Mouse (Mus musculus) CH12.LX (cell line): ENCODE measurements around the gene Kirrel3. TPM values are rescaled to one million over a fixed set of nuclear protein-coding genes. Genes with fewer than 3 reads are reported as not detected.

Experiments
- DNase-seq: peaks from one replicate; pipeline ENCODE4 v3.0.0-alpha.2; 2013; ENCODE audit errors: extremely low read depth
- H3K27ac ChIP-seq: 2 replicates; pipeline ENCODE4 v1.5.1; 2012; ENCODE audit warnings: low read depth, mild to moderate bottlenecking, control low read depth, moderate library complexity; ENCODE audit not compliant: insufficient read depth
- H3K27me3 ChIP-seq: replicated peaks from 2 replicates; pipeline ENCODE3; 2012; ENCODE audit warnings: inconsistent platforms
- H3K36me3 ChIP-seq, 2 experiments: replicated peaks in 1 of 2; 2 replicates each; pipeline versions ENCODE3 to v1.6.1; 2012; ENCODE audit warnings: inconsistent platforms in 1 of 2, low read length in 1 of 2, mild to moderate bottlenecking in 1 of 2, mixed read lengths in 1 of 2, moderate library complexity in 1 of 2; ENCODE audit not compliant: control insufficient read depth in 1 of 2, insufficient read depth in 1 of 2
- H3K4me1 ChIP-seq, 2 experiments: 2 replicates each; pipeline ENCODE4 v1.6.1; 2012; ENCODE audit warnings: inconsistent platforms in 1 of 2, moderate library complexity in 1 of 2; ENCODE audit not compliant: insufficient read depth in 2 of 2, control insufficient read depth in 1 of 2
- H3K4me2 ChIP-seq: 2 replicates; pipeline ENCODE4 v1.6.1; 2012; ENCODE audit warnings: low read depth, mild to moderate bottlenecking, control low read depth; ENCODE audit not compliant: poor library complexity, insufficient read depth, severe bottlenecking
- H3K4me3 ChIP-seq, 3 experiments: fragments of 150-350 bp in 1 of 3; sonication (generic) in 1 of 3; replicated peaks in 1 of 3; 2 replicates each; pipeline versions ENCODE3 to v1.5.1; 2011 to 2012; ENCODE audit warnings: low read depth in 2 of 3, low read length in 2 of 3, mild to moderate bottlenecking in 2 of 3, moderate library complexity in 2 of 3, control low read depth in 1 of 3, improper control_type of control experiment in 1 of 3, inconsistent platforms in 1 of 3, mixed read lengths in 1 of 3; ENCODE audit not compliant: poor library complexity in 1 of 3
- H3K79me2 ChIP-seq: replicated peaks from 2 replicates; pipeline ENCODE4 v1.6.1; 2012; ENCODE audit warnings: mild to moderate bottlenecking, moderate library complexity; ENCODE audit not compliant: control insufficient read depth, poor library complexity, insufficient read depth, severe bottlenecking; ENCODE audit errors: extremely low read depth
- H3K9ac ChIP-seq: 2 replicates; pipeline ENCODE4 v1.6.1; 2012; ENCODE audit warnings: low read depth, mild to moderate bottlenecking, control low read depth, moderate library complexity; ENCODE audit not compliant: insufficient read depth
- H3K9me3 ChIP-seq: replicated peaks from 2 replicates; pipeline ENCODE3; 2012; ENCODE audit warnings: low read length, inconsistent platforms, mixed read lengths
- BHLHE40 ChIP-seq: IDR thresholded peaks from 2 replicates; pipeline ENCODE4 v1.6.1; 2011; ENCODE audit warnings: mild to moderate bottlenecking, low read depth, low read length, improper control_type of control experiment
- CHD1 ChIP-seq: IDR thresholded peaks from 2 replicates; pipeline ENCODE4 v1.6.1; 2012; ENCODE audit warnings: low read depth, low read length, improper control_type of control experiment, inconsistent platforms
- CTCF ChIP-seq, 2 experiments: IDR thresholded peaks in 1 of 2; conservative IDR thresholded peaks in 1 of 2; 2 replicates each; pipeline ENCODE4 v1.5.1; 2011 to 2012; ENCODE audit warnings: low read depth in 2 of 2, low read length in 2 of 2, improper control_type of control experiment in 1 of 2, inconsistent platforms in 1 of 2, mild to moderate bottlenecking in 1 of 2, moderate library complexity in 1 of 2
- ETS1 ChIP-seq: conservative IDR thresholded peaks from 2 replicates; pipeline ENCODE4 v1.6.1; 2012; ENCODE audit warnings: low read depth, mild to moderate bottlenecking, inconsistent platforms, low read length, improper control_type of control experiment, moderate library complexity
- GABPA ChIP-seq: IDR thresholded peaks from 2 replicates; pipeline ENCODE4 v1.6.1; 2012; ENCODE audit warnings: low read depth, low read length, improper control_type of control experiment, inconsistent platforms; ENCODE audit not compliant: insufficient replicate concordance
- KAT2A ChIP-seq: IDR thresholded peaks from 2 replicates; pipeline ENCODE4 v1.6.1; 2012; ENCODE audit warnings: low read length, improper control_type of control experiment, inconsistent platforms; ENCODE audit not compliant: insufficient replicate concordance
- MAFK ChIP-seq: IDR thresholded peaks from 2 replicates; pipeline ENCODE4 v1.6.1; 2011; ENCODE audit warnings: low read length, improper control_type of control experiment; ENCODE audit not compliant: insufficient replicate concordance
- MAX ChIP-seq: IDR thresholded peaks from 2 replicates; pipeline ENCODE4 v1.6.1; 2011; ENCODE audit warnings: low read length, improper control_type of control experiment
- MAZ ChIP-seq: IDR thresholded peaks from 2 replicates; pipeline ENCODE4 v1.6.1; 2012; ENCODE audit warnings: low read depth, mild to moderate bottlenecking, inconsistent platforms, low read length, improper control_type of control experiment, moderate library complexity
- MEF2A ChIP-seq: IDR thresholded peaks from 2 replicates; pipeline ENCODE4 v1.6.1; 2014; ENCODE audit warnings: low read depth, mild to moderate bottlenecking, inconsistent platforms, low read length, improper control_type of control experiment, borderline replicate concordance
- MYC ChIP-seq: IDR thresholded peaks from 2 replicates; pipeline ENCODE4 v1.6.1; 2011; ENCODE audit warnings: low read depth, mild to moderate bottlenecking, improper control_type of control experiment, low read length
- NRF1 ChIP-seq: IDR thresholded peaks from 2 replicates; pipeline ENCODE4 v1.6.1; 2014; ENCODE audit warnings: low read depth, mild to moderate bottlenecking, inconsistent platforms, low read length, improper control_type of control experiment, moderate library complexity
- PAX5 ChIP-seq: IDR thresholded peaks from 2 replicates; pipeline ENCODE4 v1.6.1; 2012; ENCODE audit warnings: low read length, inconsistent platforms, mixed read lengths
- POLR2AphosphoS2 ChIP-seq: IDR thresholded peaks from 2 replicates; pipeline ENCODE4 v1.6.1; 2011; ENCODE audit warnings: low read depth, low read length, improper control_type of control experiment
- RAD21 ChIP-seq: IDR thresholded peaks from 2 replicates; pipeline ENCODE4 v1.6.1; 2011; ENCODE audit warnings: low read depth, mild to moderate bottlenecking, low read length, improper control_type of control experiment, moderate library complexity
- SIN3A ChIP-seq: IDR thresholded peaks from 2 replicates; pipeline ENCODE4 v1.6.1; 2012; ENCODE audit warnings: low read length, improper control_type of control experiment, inconsistent platforms
- TBP ChIP-seq: conservative IDR thresholded peaks from 2 replicates; pipeline ENCODE4 v1.6.1; 2011; ENCODE audit warnings: low read depth, low read length, improper control_type of control experiment
- TCF12 ChIP-seq: IDR thresholded peaks from 2 replicates; pipeline ENCODE4 v1.6.1; 2014; ENCODE audit warnings: low read depth, mild to moderate bottlenecking, inconsistent platforms, low read length, improper control_type of control experiment
- UBTF ChIP-seq: IDR thresholded peaks from 2 replicates; pipeline ENCODE4 v1.6.1; 2012; ENCODE audit warnings: low read depth, mild to moderate bottlenecking, inconsistent platforms, low read length, improper control_type of control experiment, moderate library complexity
- USF1 ChIP-seq: IDR thresholded peaks from 2 replicates; pipeline ENCODE4 v1.6.1; 2014; ENCODE audit warnings: low read depth, mild to moderate bottlenecking, inconsistent platforms, low read length, improper control_type of control experiment
- USF2 ChIP-seq: conservative IDR thresholded peaks from 2 replicates; pipeline ENCODE4 v1.6.1; 2011; ENCODE audit warnings: low read depth, low read length, improper control_type of control experiment
- ZMIZ1 ChIP-seq: IDR thresholded peaks from 2 replicates; pipeline ENCODE4 v1.6.1; 2012; ENCODE audit warnings: low read depth, mild to moderate bottlenecking, inconsistent platforms, low read length, improper control_type of control experiment
- ZNF384 ChIP-seq: IDR thresholded peaks from 2 replicates; pipeline ENCODE4 v1.6.1; 2012; ENCODE audit warnings: low read depth, low read length, improper control_type of control experiment, inconsistent platforms
- dilution Hi-C: fragments of 300-500 bp; cut with MboI; formaldehyde crosslinking; loops from 2 replicates; pipeline ENCODE4 v1.14.3; 2020; ENCODE audit warnings: low sequenced_read_pairs; ENCODE audit not compliant: extremely low pct_unique_long_range_greater_than_20kb, extremely low pct_ligation_motif_present
- in situ Hi-C: fragments of 300-500 bp; cut with MboI; formaldehyde crosslinking; loops from 3 replicates; pipeline ENCODE4 v1.14.3; 2019; ENCODE audit warnings: low sequenced_read_pairs, low pct_ligation_motif_present, low pct_unique_long_range_greater_than_20kb, mixed read lengths
- polyA plus RNA-seq: library from polyadenylated mRNA; unstranded; fragments of >175 nt; gene quantifications from 2 replicates; pipeline ENCODE4 v1.2.1, GENCODE M21; 2012; ENCODE audit warnings: low read depth; ENCODE audit not compliant: insufficient read length
- total RNA-seq, 2 experiments: library from RNA; depleted of rRNA; stranded (reverse); fragments of 300-350 nt in 1 of 2; fragments of >200 nt in 1 of 2; gene quantifications; 2 replicates each; pipeline ENCODE4 v1.2.3; 2012 to 2014

Gene Kirrel3
- total and polyA plus RNA-seq, 3 experiments: not detected

DNA sequence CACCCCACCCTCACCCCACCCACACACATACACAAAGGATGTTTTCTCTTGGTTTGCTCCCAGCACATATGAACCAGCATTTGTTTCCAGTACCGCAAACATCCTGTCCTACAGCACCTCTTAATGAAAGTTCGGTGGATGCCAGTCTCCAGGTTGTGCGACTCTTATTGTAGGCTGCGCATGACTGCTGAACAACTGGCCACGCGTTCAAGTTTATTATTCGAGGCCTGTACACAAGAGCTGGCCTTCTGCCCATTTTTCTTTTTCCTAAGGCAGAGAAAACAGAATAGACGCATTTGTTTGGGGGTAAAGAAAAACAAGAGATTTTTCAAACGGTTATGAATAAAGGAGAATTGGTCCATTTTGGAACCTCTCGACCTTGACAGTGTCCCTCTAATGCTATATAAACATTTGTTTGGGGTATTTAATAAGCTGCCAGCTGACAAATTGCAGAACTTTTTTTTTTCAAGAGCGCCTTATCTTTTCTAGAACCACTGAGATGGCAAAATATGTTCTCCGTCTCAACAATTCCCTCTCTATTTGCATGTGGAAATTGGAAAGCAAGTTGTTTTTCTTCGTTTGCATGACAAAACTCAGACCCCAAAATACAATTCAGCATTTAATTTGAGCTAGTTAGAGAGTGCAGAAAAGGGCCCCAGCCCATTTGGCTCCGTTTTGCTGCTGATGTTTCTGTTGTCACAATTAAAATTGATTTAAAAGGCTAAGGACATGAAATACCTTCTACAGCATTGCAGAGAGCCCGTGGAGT, 179.9 kb downstream of the Kirrel3 start:
- Histone ChIP-seq H3K4me2 (no peak overlapping the region), H3K36me3 (no peaks in the 10 kb centered on the region), H3K79me2 (no peaks in the 10 kb centered on the region), H3K9me3 (no peaks in the 10 kb centered on the region), H3K4me3 (no peak overlapping the region), H3K9ac (no peak overlapping the region), H3K27ac (no peak overlapping the region), H3K27me3 (peaks cover 62% of the 10 kb centered on the region), H3K4me1 (no peaks in the 10 kb centered on the region)
- DNase-seq: no peak
- in situ Hi-C loops (no loop called here), dilution Hi-C loops (no loop called here)
- TF ChIP-seq ZNF384 (no peak), MYC (no peak), UBTF (no peak), ZMIZ1 (no peak), USF1 (no peak), NRF1 (no peak), ETS1 (no peak)

GRCm38 (mm10) chr9:34667182-34667581, 181.5 kb downstream of the Kirrel3 start:
- no peaks in the 10 kb centered on the region for H3K79me2 ChIP-seq
- no peak for TF ChIP-seq TBP
- no peak for TF ChIP-seq RAD21
- no peak for TF ChIP-seq TCF12
- no peak for TF ChIP-seq CHD1
- TF ChIP-seq SIN3A: no peak
- TF ChIP-seq BHLHE40: no peak
- no peak for TF ChIP-seq UBTF
- no peak for TF ChIP-seq KAT2A
- TF ChIP-seq CTCF (conservative IDR thresholded peaks at IDR 0.05 in 1 of 2, IDR thresholded peaks at IDR 0.05 in 1 of 2; ENCODE audit: low read depth in 2 of 2, low read length in 2 of 2): no peak
- TF ChIP-seq MAZ: no peak
- no peak for TF ChIP-seq MEF2A
- no peak for TF ChIP-seq GABPA
- no peak for TF ChIP-seq USF2
- TF ChIP-seq MAFK: no peak
- TF ChIP-seq POLR2AphosphoS2: no peak
- TF ChIP-seq PAX5: no peak
- no peak for TF ChIP-seq ZNF384
- no peak for TF ChIP-seq MAX
- in situ Hi-C loops (no loop called here), dilution Hi-C loops (no loop called here)
- DNase-seq: no peak
- H3K27me3 ChIP-seq: peaks cover 73% of the 10 kb centered on the region
- no peaks in the 10 kb centered on the region for H3K4me1 ChIP-seq
- H3K4me2 ChIP-seq: no peak overlapping the region
- H3K9me3 ChIP-seq: no peaks in the 10 kb centered on the region
- no peak overlapping the region for H3K4me3 ChIP-seq
- no peak overlapping the region for H3K27ac ChIP-seq
- H3K9ac ChIP-seq: no peak overlapping the region
- no peaks in the 10 kb centered on the region for H3K36me3 ChIP-seq
